Mouse (Mus musculus): ENCODE results near the gene Lmna. TPM values are rescaled to one million over a fixed set of nuclear protein-coding genes. Genes with fewer than 3 reads are reported as not detected.
A peak's percentile ranks its signal among the peaks of the same experiment; 100 is the strongest.

Gene Lmna
- polyA plus RNA-seq, 1 experiment from 2014 or later: 189 TPM

GRCm38 (mm10) chr3:88546674-88547418 is 37.1 kb upstream of the Lmna start:
- Histone ChIP-seq H3K27me3 (replicated peaks) (no peaks in the 10 kb centered on the region), H3K27ac (no peak overlapping the region), H3K4me3 (no peak overlapping the region), H3K4me1 (peaks cover 48% of the 10 kb centered on the region), H3K4me2 (no peak overlapping the region), H3K9ac (no peak overlapping the region), H3K36me3 (peaks cover 3% of the 10 kb centered on the region; the same call in 1 of the 2 replicates), H3K9me3 (replicated peaks) (no peaks in the 10 kb centered on the region)
- 63% methylated on average over 6 of the region's 6 CpGs for WGBS (ENCODE audit: insufficient replicate concordance)
- ATAC-seq: peak; percentile 16; the same call in 1 of the 2 replicates

- Histone ChIP-seq H3K36me3 (peaks cover 3% of the 10 kb centered on the region; the same call in 1 of the 2 replicates), H3K9me3 (replicated peaks) (no peaks in the 10 kb centered on the region), H3K4me3 (no peak overlapping the region), H3K4me1 (peaks cover 31% of the 10 kb centered on the region), H3K4me2 (no peak overlapping the region), H3K27me3 (replicated peaks) (no peaks in the 10 kb centered on the region), H3K27ac (no peak overlapping the region), H3K9ac (no peak overlapping the region)
- WGBS (ENCODE audit: insufficient replicate concordance): 50% methylated on average over 20 of the region's 20 CpGs
- no peak for ATAC-seq
Measured at GRCm38 (mm10) chr3:88544955-88545591, 35.3 kb upstream of the Lmna start.

DNA sequence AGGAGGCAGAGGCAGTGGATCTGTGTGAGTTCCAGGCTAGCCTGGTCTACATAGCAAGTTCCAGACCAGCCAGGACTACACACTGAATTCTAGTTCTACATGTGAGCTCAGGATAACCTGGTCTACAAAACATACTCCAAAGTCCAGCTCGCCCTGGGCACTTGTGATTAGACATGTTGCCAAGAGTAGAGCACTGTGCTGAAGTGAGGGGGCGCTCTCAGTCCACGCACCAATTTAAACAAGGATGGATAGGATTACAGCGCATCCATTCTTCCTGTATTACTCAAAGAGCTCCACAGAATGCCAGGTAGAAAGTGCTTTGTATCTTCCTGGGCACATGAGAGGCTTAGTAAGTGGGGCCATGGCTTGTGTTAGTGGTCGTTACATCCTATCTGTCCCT is 34.8 kb upstream of the Lmna start:
- Histone ChIP-seq H3K36me3 (no peaks in the 10 kb centered on the region), H3K4me2 (no peak overlapping the region), H3K27ac (no peak overlapping the region), H3K27me3 (replicated peaks) (no peaks in the 10 kb centered on the region), H3K9ac (no peak overlapping the region), H3K4me3 (no peak overlapping the region), H3K9me3 (replicated peaks) (no peaks in the 10 kb centered on the region), H3K4me1 (peaks cover 27% of the 10 kb centered on the region)
- ATAC-seq: peak; percentile 21; the same call in 1 of the 2 replicates
- 44% methylated on average over 5 of the region's 5 CpGs for WGBS (ENCODE audit: insufficient replicate concordance)

DNA sequence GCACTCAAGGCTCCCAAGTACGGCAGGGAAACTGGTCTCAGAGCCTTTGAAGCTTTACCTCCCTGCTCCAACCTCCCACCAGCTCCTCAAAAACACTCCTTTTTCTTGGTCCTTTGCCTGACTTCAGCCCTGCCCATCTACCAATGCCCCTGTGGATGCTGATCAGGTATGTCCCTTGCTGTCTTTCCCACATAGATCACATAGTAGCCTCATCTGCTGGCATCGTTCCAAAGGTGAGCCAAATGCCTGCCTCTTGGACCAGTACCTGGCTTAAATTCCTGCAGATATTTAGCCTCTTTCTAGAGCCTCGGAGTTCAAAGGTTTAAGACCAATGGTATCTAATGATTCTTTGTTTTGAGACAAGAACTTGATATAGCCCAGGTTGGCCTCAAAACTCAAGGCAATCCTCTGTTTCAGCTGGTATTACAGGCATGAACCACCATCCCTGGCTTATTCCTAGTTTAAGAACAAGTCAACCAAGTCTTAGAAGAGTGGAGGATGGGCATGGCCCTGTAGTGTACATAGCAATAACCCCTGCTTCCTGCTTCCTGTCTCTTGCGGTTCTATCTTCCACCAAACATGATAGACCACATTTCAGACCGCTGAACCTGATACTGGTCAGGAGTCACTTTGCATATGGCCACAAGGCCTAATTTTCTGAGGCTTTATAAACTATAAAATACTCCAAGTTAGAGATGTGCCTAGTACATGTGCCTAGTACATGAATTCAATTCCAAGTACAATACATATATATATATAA is 34.1 kb upstream of the Lmna start:
- Histone ChIP-seq H3K9ac (no peak overlapping the region), H3K4me2 (no peak overlapping the region), H3K27ac (no peak overlapping the region), H3K9me3 (replicated peaks) (no peaks in the 10 kb centered on the region), H3K36me3 (no peaks in the 10 kb centered on the region), H3K27me3 (replicated peaks) (no peaks in the 10 kb centered on the region), H3K4me3 (no peak overlapping the region), H3K4me1 (peaks cover 29% of the 10 kb centered on the region)
- no peak for ATAC-seq
- WGBS (ENCODE audit: insufficient replicate concordance): 39% methylated on average over 5 of the region's 5 CpGs

DNA sequence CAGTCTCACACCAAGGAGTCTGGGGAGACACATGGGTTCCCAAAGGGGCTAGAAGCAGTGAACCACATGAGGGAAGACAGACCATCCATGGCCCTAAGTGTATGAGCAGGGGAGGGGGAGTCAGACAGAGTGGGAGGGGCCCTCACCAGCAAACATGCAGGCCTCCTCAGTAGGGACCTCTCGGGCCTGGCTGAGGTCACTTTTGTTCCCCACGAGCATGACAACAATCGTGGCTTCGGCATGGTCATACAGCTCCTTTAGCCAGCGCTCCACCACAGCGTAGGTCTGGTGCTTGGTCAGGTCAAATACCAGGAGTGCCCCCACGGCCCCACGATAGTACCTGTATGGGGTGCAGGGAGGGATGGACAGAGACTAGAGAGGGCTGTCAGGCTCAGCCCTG is 33.4 kb upstream of the Lmna start:
- no peak overlapping the region for H3K9ac ChIP-seq
- no peak for ATAC-seq
- no peak overlapping the region for H3K4me3 ChIP-seq
- peaks cover 3% of the 10 kb centered on the region; the same call in 1 of the 2 replicates for H3K36me3 ChIP-seq
- H3K9me3 ChIP-seq (replicated peaks): no peaks in the 10 kb centered on the region
- 72% methylated on average over 8 of the region's 8 CpGs for WGBS (ENCODE audit: insufficient replicate concordance)
- H3K27ac ChIP-seq: no peak overlapping the region
- H3K27me3 ChIP-seq (replicated peaks): no peaks in the 10 kb centered on the region
- H3K4me2 ChIP-seq: no peak overlapping the region
- H3K4me1 ChIP-seq: peaks cover 32% of the 10 kb centered on the region

DNA sequence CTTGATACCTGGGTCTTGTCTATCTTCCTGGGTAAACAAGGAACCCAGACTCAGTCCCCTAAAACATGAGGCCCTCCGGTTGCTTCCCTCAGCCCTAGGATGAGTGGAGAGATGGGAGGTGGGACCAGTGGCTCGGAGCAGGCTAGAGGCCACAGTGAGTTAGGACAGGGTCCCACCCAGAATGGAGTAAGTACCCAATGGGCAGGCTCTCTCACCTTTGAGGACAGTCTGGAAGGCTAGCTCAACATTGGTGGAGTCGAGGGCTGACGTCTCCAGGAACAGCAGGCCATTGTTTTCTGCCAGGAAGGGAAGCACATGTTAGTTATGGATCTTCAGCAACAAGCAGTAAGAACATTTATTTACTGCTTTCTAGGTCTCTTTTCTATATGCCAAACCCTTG is 32.7 kb upstream of the Lmna start:
- no peaks in the 10 kb centered on the region for H3K27me3 ChIP-seq (replicated peaks)
- H3K4me3 ChIP-seq: no peak overlapping the region
- H3K4me1 ChIP-seq: peaks cover 36% of the 10 kb centered on the region
- ATAC-seq: no peak
- no peak overlapping the region for H3K9ac ChIP-seq
- 58% methylated on average over 4 of the region's 4 CpGs for WGBS (ENCODE audit: insufficient replicate concordance)
- H3K9me3 ChIP-seq (replicated peaks): no peaks in the 10 kb centered on the region
- H3K36me3 ChIP-seq: peaks cover 7% of the 10 kb centered on the region; the same call in 1 of the 2 replicates
- no peak overlapping the region for H3K4me2 ChIP-seq
- no peak overlapping the region for H3K27ac ChIP-seq

DNA sequence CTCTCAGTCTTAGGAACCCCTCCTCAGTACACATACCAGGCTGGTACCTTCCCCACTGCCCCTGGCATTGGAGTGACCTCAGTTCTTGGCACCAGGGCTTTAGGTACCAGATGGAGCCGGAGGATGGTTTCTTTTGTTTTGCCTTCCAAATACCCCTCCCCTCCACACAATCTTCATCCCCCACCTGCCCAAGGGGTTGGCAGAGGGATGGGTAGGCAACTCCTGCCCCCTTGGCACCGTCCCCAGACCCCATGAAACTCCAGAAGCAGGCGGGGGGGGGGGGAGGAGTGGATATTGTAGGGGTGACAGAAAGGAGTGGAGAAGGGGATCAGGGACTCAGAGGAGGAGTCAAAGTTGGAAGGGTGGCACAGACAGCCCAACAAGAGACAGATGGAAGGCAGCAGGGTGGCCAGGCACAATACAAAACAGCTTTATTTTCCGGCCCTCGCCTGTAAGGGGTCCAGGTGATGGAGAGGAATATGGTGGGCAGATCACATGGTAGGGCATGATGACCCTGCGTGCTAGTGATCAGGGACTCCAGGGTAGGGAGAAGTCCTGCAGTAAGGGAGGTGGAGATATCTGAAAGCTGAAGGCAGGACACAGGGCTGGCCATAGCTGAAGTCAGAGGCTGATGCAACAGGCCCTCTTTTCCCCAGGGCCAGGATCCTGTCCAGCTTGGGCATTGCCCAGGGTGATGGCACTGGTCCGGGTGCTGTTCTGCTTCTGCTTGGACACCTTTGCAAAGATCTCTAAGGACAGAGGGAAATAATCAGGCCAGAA is 32.1 kb upstream of the Lmna start:
- 71% methylated on average over 7 of the region's 7 CpGs for WGBS (ENCODE audit: insufficient replicate concordance)

GRCm38 (mm10) chr3:88540085-88540484 is 30.3 kb upstream of the Lmna start:
- no peak overlapping the region for H3K4me3 ChIP-seq
- H3K36me3 ChIP-seq: peaks cover 15% of the 10 kb centered on the region; the same call in 1 of the 2 replicates
- ATAC-seq: no peak
- WGBS (ENCODE audit: insufficient replicate concordance): 56% methylated on average over 5 of the region's 5 CpGs
- H3K9ac ChIP-seq: no peak overlapping the region
- peaks cover 50% of the 10 kb centered on the region for H3K4me1 ChIP-seq
- H3K9me3 ChIP-seq (replicated peaks): no peaks in the 10 kb centered on the region
- no peak overlapping the region for H3K4me2 ChIP-seq
- H3K27ac ChIP-seq: peak overlapping the region; percentile 6; the same call in 1 of the 2 replicates
- H3K27me3 ChIP-seq (replicated peaks): 0 out of 2 replicates have a peak, but pooled peaks cover 2% of the 10 kb centered on the region

More for the DNA sequence above, 32.1 kb upstream of the Lmna start:
- Histone ChIP-seq H3K27ac (no peak overlapping the region), H3K9ac (no peak overlapping the region), H3K4me1 (peaks cover 36% of the 10 kb centered on the region), H3K4me2 (no peak overlapping the region), H3K36me3 (peaks cover 13% of the 10 kb centered on the region; the same call in 1 of the 2 replicates), H3K4me3 (no peak overlapping the region), H3K9me3 (replicated peaks) (no peaks in the 10 kb centered on the region), H3K27me3 (replicated peaks) (no peaks in the 10 kb centered on the region)
- ATAC-seq: no peak

- Histone ChIP-seq H3K4me2 (no peak overlapping the region), H3K4me3 (no peak overlapping the region), H3K9me3 (replicated peaks) (no peaks in the 10 kb centered on the region), H3K9ac (no peak overlapping the region), H3K4me1 (peaks cover 50% of the 10 kb centered on the region), H3K27ac (no peak overlapping the region), H3K27me3 (replicated peaks) (0 out of 2 replicates have a peak, but pooled peaks cover 9% of the 10 kb centered on the region), H3K36me3 (peaks cover 15% of the 10 kb centered on the region; the same call in 1 of the 2 replicates)
- ATAC-seq: no peak
- WGBS (ENCODE audit: insufficient replicate concordance): 42% methylated on average over 3 of the region's 3 CpGs
Measured at GRCm38 (mm10) chr3:88539397-88539796, 29.6 kb upstream of the Lmna start.

DNA sequence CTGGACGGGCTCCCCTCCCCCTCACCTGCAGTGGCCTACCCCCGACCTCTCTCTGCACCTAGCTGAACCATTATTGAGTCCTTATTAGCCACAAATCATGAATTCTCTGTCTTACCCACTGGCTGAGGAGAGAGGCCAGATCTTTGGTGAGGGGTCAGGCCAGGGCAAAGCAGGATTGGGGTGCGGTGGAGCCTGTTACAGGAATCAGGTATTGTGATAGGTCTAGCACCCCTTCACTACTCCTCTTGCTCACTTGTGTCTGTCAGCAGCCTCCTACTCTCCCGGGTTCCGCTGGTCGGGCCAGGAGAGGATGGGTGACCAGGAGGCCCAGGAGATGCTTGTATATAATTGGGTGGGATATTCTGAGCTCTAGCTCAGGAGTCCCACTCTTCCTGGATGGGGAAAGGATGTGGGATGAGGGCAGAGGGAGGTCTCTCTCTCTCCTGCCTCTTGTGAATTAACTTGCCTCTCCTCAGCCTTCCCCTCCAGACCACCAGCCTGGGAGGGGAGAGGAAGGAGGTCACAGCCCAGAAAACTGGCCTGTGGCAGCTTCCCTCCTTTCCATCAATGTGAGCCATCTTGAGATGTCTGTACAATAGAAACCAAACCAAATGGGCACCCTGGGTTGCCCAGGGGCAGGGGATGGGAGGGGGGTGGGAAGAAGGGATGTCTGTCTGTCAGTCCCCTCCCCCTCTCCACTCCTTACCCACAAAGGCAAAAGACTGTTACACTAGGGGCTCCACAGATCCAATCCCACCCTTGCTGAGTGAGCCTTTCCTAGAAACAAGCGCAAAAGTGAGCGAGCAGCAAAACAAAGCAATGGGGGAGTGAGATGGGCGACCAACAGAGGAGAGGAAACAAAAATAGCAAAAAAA is 28.8 kb upstream of the Lmna start:
- Histone ChIP-seq H3K4me3 (no peak overlapping the region), H3K27ac (no peak overlapping the region), H3K9me3 (replicated peaks) (no peaks in the 10 kb centered on the region), H3K4me2 (no peak overlapping the region), H3K9ac (0 out of 2 replicates have a peak overlapping the region, but pooled peaks have one; percentile 6), H3K27me3 (replicated peaks) (peaks cover 12% of the 10 kb centered on the region; the same call in 1 of the 2 replicates), H3K36me3 (peaks cover 15% of the 10 kb centered on the region; the same call in 1 of the 2 replicates), H3K4me1 (peaks cover 55% of the 10 kb centered on the region)
- 62% methylated on average over 9 of the region's 9 CpGs for WGBS (ENCODE audit: insufficient replicate concordance)
- no peak for ATAC-seq
